Mouse (Mus musculus) intestine, postnatal 0 days (tissue): ENCODE data around the gene Ttc34. TPM values are rescaled to one million over a fixed set of nuclear protein-coding genes. Genes with fewer than 3 reads are reported as not detected.

Experiments used
- ATAC-seq: fragments of 200-750 bp; cut with Nextera tagmentation; 2 replicates; pipeline ENCODE4 v1.8.0; 2017; ENCODE audit warnings: mild to moderate bottlenecking, moderate TSS enrichment, moderate library complexity
- H3K27ac ChIP-seq: fragments of 300-500 bp; sonication (generic); 2 replicates; pipeline ENCODE4 v1.5.1; 2014; ENCODE audit warnings: mild to moderate bottlenecking, low read depth, low read length, moderate library complexity
- H3K27me3 ChIP-seq: fragments of 300-500 bp; sonication (generic); replicated peaks from 2 replicates; pipeline ENCODE4 v1.6.1; 2014; ENCODE audit warnings: low read length, mixed read lengths; ENCODE audit not compliant: control insufficient read depth, insufficient read depth
- H3K36me3 ChIP-seq: fragments of 300-500 bp; sonication (generic); 2 replicates; pipeline ENCODE4 v1.6.1; 2014; ENCODE audit warnings: mild to moderate bottlenecking, moderate library complexity; ENCODE audit not compliant: control insufficient read depth, insufficient read depth
- H3K4me1 ChIP-seq: fragments of 300-500 bp; sonication (generic); replicated peaks from 2 replicates; pipeline ENCODE4 v1.6.1; 2014; ENCODE audit warnings: antibody characterized with exemption, low read length, mixed read lengths; ENCODE audit not compliant: control insufficient read depth, insufficient read depth
- H3K4me2 ChIP-seq: fragments of 300-500 bp; sonication (generic); replicated peaks from 2 replicates; pipeline ENCODE4 v1.6.1; 2014; ENCODE audit warnings: low read depth, mild to moderate bottlenecking, moderate library complexity
- H3K4me3 ChIP-seq: fragments of 300-500 bp; sonication (generic); 2 replicates; pipeline ENCODE4 v1.5.1; 2014; ENCODE audit warnings: low read depth, low read length
- H3K9ac ChIP-seq: fragments of 300-500 bp; sonication (generic); 2 replicates; pipeline ENCODE4 v1.6.1; 2014; ENCODE audit warnings: mild to moderate bottlenecking, low read depth, low read length
- H3K9me3 ChIP-seq: fragments of 300-500 bp; sonication (generic); 2 replicates; pipeline ENCODE4 v1.6.1; 2016; ENCODE audit warnings: mixed run types; ENCODE audit not compliant: control insufficient read depth
- CTCF ChIP-seq: sonication (generic); IDR thresholded peaks from 2 replicates; pipeline ENCODE4 v1.5.1; 2016; ENCODE audit warnings: low read depth, mild to moderate bottlenecking, control low read depth, antibody characterized with exemption, moderate library complexity
- WGBS: fragments of 180-500 bp; shearing (Covaris S2); extraction: QIAGEN DNeasy Blood & Tissue Kit; methylation state at CpG from one replicate; pipeline ENCODE4 v1.1.7; 2014; 5-methylcytosine and 5-hydroxymethylcytosine counted together
- polyA plus RNA-seq: library from polyadenylated mRNA; unstranded; fragments of >200 nt; fragmentation: Nextera tagmentation; extraction: Ambion mirVana; gene quantifications from 2 replicates; pipeline ENCODE4 v1.2.1, GENCODE M21; 2015

Ttc34 gene
- polyA plus RNA-seq, 1 experiment from 2014 or later, result not detected

DNA sequence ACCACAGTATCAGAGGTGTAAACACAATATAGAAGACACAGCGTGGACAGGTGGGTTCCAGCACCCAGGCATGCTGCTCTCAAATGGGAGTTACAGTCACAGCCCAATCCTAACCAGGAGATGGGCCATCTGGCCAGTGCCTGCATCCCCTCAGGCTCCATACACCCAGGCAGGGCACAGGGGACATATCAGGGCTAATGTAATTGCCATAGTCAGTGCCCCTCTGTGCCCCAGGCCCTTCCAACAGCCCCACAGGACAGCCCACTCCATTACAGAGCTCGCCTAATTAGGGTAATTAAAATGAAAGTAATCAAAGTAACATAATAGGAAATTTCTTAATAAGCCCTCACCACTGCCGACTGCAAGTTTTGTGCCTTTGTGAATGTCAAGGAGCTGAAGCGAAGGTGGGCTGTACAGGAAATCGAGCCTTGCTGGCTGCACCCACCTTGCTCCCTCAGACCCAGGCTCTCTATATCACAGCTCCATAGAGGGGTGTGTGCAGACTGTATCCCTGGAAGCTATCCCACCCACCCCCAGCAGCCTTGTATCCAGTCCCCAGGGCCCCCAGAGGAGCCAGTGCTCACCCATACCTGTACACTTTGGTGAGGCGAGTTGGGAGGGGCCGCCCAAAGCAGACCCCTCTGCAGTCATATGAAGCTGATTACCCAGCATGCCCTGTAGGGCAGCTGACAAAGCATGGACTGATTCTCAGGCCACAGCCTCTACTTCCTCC, 910 bp upstream of the Ttc34 start:
- Histone ChIP-seq H3K4me2 (no peak overlapping the region), H3K9ac (no peak overlapping the region), H3K9me3 (no peaks in the 10 kb centered on the region), H3K36me3 (no peaks in the 10 kb centered on the region), H3K4me3 (no peak overlapping the region), H3K27ac (no peak overlapping the region), H3K27me3 (no peaks in the 10 kb centered on the region), H3K4me1 (no peaks in the 10 kb centered on the region)
- no peak for ATAC-seq
- no peak for TF ChIP-seq CTCF
- 82% methylated on average over 7 of the region's 7 CpGs for WGBS

- no peaks in the 10 kb centered on the region for H3K4me1 ChIP-seq
- 87% methylated on average over 13 of the region's 13 CpGs for WGBS
- no peak for TF ChIP-seq CTCF
- no peak overlapping the region for H3K4me3 ChIP-seq
- H3K27me3 ChIP-seq, result no peaks in the 10 kb centered on the region
- no peaks in the 10 kb centered on the region for H3K9me3 ChIP-seq
- no peak overlapping the region for H3K27ac ChIP-seq
- H3K36me3 ChIP-seq, result no peaks in the 10 kb centered on the region
- H3K4me2 ChIP-seq, result no peak overlapping the region
- no peak overlapping the region for H3K9ac ChIP-seq
- ATAC-seq, result no peak
Observed at GRCm38 (mm10) chr4:154838741-154839140, 1.5 kb downstream of the Ttc34 start.

- Histone ChIP-seq H3K9ac (no peak overlapping the region), H3K36me3 (no peaks in the 10 kb centered on the region), H3K27ac (no peak overlapping the region), H3K27me3 (no peaks in the 10 kb centered on the region), H3K4me3 (no peak overlapping the region), H3K4me1 (no peaks in the 10 kb centered on the region), H3K9me3 (no peaks in the 10 kb centered on the region), H3K4me2 (no peak overlapping the region)
- ATAC-seq, result no peak
- TF ChIP-seq CTCF, result no peak
- WGBS, result 42% methylated on average over 11 of the region's 11 CpGs
Observed at GRCm38 (mm10) chr4:154839406-154839805, 2.1 kb downstream of the Ttc34 start.

DNA sequence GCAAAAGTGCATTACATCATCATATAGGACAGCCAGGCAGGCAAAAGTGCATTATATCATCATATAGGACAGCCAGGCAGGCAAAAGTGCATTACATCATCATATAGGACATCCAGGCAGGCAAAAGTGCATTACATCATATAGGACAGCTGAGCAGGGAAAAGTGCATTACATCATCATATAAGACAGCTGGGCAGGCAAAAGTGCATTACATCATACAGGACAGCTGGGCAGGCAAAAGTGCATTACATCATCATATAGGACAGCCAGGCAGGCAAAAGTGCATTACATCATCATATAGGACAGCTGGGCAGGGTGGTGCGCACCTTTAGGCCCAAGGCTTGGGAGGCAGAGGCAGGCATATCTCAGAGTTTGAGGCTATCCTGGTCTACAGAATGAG, 15.4 kb downstream of the Ttc34 start:
- no peak for TF ChIP-seq CTCF
- no peak overlapping the region for H3K27ac ChIP-seq
- no peaks in the 10 kb centered on the region for H3K36me3 ChIP-seq
- H3K9me3 ChIP-seq, result no peaks in the 10 kb centered on the region
- H3K4me1 ChIP-seq, result no peaks in the 10 kb centered on the region
- H3K9ac ChIP-seq, result no peak overlapping the region
- no peak overlapping the region for H3K4me3 ChIP-seq
- ATAC-seq, result no peak
- no peak overlapping the region for H3K4me2 ChIP-seq
- H3K27me3 ChIP-seq, result peaks cover 25% of the 10 kb centered on the region
- WGBS, result 87% methylated on average over 1 of the region's 1 CpGs

DNA sequence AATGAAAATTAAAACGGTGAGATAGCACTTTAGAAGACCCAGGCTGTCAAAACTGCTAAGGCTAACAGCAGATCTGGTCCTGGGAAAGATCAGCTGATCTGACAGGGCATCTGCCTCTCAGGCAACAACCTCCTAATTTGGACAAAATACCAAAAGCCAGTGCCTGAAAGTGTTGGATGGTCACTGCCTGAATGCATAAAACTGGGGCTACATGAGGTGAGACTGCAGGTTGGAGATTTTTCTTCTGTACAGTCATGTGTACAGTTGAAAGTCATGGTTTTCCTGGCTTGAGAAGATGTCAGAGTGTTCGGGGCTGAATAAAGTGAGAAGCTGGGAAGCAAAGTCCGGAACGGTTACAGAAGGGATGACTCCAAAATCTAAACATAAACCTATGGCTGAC, 16.6 kb downstream of the Ttc34 start:
- TF ChIP-seq CTCF, result no peak
- no peak for ATAC-seq
- Histone ChIP-seq H3K9me3 (no peaks in the 10 kb centered on the region), H3K27me3 (peaks cover 25% of the 10 kb centered on the region), H3K4me1 (no peaks in the 10 kb centered on the region), H3K27ac (no peak overlapping the region), H3K36me3 (no peaks in the 10 kb centered on the region), H3K4me3 (no peak overlapping the region), H3K4me2 (no peak overlapping the region), H3K9ac (no peak overlapping the region)
- WGBS, result 64% methylated on average over 4 of the region's 4 CpGs

DNA sequence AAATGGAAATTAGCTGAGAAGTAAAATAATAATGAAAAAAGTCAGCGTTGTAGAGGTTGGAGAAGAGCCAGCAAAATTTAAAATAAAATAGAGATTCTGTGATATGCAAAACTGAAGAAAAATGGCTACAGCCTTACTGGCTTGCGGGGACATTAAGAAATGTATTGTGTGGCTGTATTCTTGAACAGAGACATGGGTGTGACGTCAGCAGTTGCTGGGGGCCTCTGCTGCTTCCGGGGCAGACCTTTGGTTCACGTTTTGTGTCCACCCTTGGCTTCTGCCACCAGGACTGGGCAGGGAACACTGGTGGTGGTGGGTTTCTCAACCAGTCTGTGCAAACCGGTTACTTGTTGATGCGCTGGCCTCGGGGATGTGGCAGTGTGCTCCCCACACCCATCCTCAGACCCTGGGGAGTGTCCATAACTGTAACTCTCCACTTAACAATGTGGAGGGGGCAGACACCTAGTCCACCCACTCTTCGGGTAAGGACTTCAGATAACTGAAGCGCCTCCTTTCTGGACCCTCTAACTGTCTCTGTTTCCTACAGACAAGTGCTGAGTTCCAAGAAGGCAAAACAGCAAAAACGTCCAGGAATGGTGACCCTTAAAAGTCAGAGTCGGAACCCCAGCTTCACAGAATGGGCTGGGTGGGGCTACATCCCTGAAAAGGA, 17.6 kb downstream of the Ttc34 start:
- ATAC-seq, result no peak
- no peak for TF ChIP-seq CTCF

More for the DNA sequence above, 17.6 kb downstream of the Ttc34 start:
- Histone ChIP-seq H3K4me1 (no peaks in the 10 kb centered on the region), H3K4me2 (no peak overlapping the region), H3K9ac (no peak overlapping the region), H3K9me3 (no peaks in the 10 kb centered on the region), H3K36me3 (no peaks in the 10 kb centered on the region), H3K27me3 (peaks cover 25% of the 10 kb centered on the region), H3K4me3 (no peak overlapping the region), H3K27ac (no peak overlapping the region)
- 58% methylated on average over 12 of the region's 12 CpGs for WGBS
